Comparison of ENCODE assay signal across 18 mouse cellular contexts in genomic region chr5:126008321-126008720, GRCm38 (mm10).
"Had no signal": no experiment of that assay in that cellular context is flagged by ENCODE, and none has a peak within 500 bp of the region (broad histone marks: within the 10 kb centered on the region; RNA-seq: fewer than 3 reads in every experiment).

No protein-coding gene starts in this region.

- H3K4me1 ChIP-seq: limb, embryonic 12.5 days; liver, embryonic 13.5 days; lung, embryonic 15.5 days; megakaryocyte, embryonic 14.5 days had no signal

- ATAC-seq: liver, postnatal 0 days had no signal

- H3K4me3 ChIP-seq: limb, embryonic 12.5 days; liver, embryonic 13.5 days; lung, embryonic 15.5 days; myocyte had no signal

- H3K9me3 ChIP-seq: limb, embryonic 12.5 days; lung, embryonic 15.5 days had no signal

- DNase-seq: kidney, adult 9 months; kidney, postnatal 36 days; layer of hippocampus, postnatal 36 days; liver; liver, embryonic 13.5 days; liver, postnatal 0 days; lung, postnatal 14 days; retina, postnatal 1 day; right cerebral cortex, postnatal 4 days; spleen, adult 18-20 months; thymus, adult 18-20 months; thymus, postnatal 14 days had no signal

- H3K27ac ChIP-seq: kidney, postnatal 0 days; limb, embryonic 12.5 days; liver, embryonic 13.5 days; lung, embryonic 15.5 days; macrophage had no signal

- H3K9ac ChIP-seq: limb, embryonic 12.5 days; liver, embryonic 13.5 days; liver, postnatal 0 days; lung, embryonic 15.5 days had no signal

- H3K4me2 ChIP-seq: limb, embryonic 12.5 days; liver, embryonic 13.5 days; lung, embryonic 15.5 days had no signal

- H3K27me3 ChIP-seq: limb, embryonic 12.5 days; liver, embryonic 13.5 days; lung, embryonic 15.5 days; megakaryocyte, embryonic 14.5 days had no signal

- H3K36me3 ChIP-seq: limb, embryonic 12.5 days; liver, embryonic 13.5 days; lung, embryonic 15.5 days had no signal
